Mouse (Mus musculus) left cerebral cortex, adult 18-20 months (tissue): ENCODE measurements around the gene Dgkd. TPM values are rescaled to one million over a fixed set of nuclear protein-coding genes. Genes with fewer than 3 reads are reported as not detected.

Experiments
- DNase-seq, 2 experiments: peaks; one replicate each; pipeline ENCODE4 v3.0.0; 2021 to 2022; ENCODE audit warnings: low spot score in 2 of 2, mixed read lengths in 1 of 2
- total RNA-seq, 2 experiments: library from RNA; stranded (reverse); gene quantifications; 2 replicates each; pipeline ENCODE4 v1.2.3; 2021

The Dgkd gene
- total RNA-seq, 2 experiments from 2014 or later, result 96.9 to 97.1 TPM

- DNase-seq, result no peak
Observed at GRCm38 (mm10) chr1:87880326-87880627, 27.2 kb downstream of the Dgkd start.

- DNase-seq, result no peak
Observed at GRCm38 (mm10) chr1:87880856-87881255, 27.8 kb downstream of the Dgkd start.

- DNase-seq, result no peak
Observed at GRCm38 (mm10) chr1:87881726-87882125, 28.6 kb downstream of the Dgkd start.

GRCm38 (mm10) chr1:87882554-87882953, 29.5 kb downstream of the Dgkd start:
- DNase-seq, result no peak

- DNase-seq, result no peak
Observed at GRCm38 (mm10) chr1:87890960-87891359, 37.9 kb downstream of the Dgkd start.

GRCm38 (mm10) chr1:87891634-87892033, 38.5 kb downstream of the Dgkd start:
- no peak for DNase-seq

- no peak for DNase-seq
Observed at GRCm38 (mm10) chr1:87892499-87892898, 39.4 kb downstream of the Dgkd start.

- no peak for DNase-seq
Observed at GRCm38 (mm10) chr1:87893414-87893813, 40.3 kb downstream of the Dgkd start.

GRCm38 (mm10) chr1:87896921-87897320, 43.8 kb downstream of the Dgkd start:
- no peak for DNase-seq

GRCm38 (mm10) chr1:87899701-87900100, 46.6 kb downstream of the Dgkd start:
- no peak for DNase-seq

GRCm38 (mm10) chr1:87900979-87901378, 47.9 kb downstream of the Dgkd start:
- DNase-seq, result no peak

GRCm38 (mm10) chr1:87902186-87902585, 49.1 kb downstream of the Dgkd start:
- no peak for DNase-seq

GRCm38 (mm10) chr1:87906361-87906956, 53.4 kb downstream of the Dgkd start:
- no peak for DNase-seq

- no peak for DNase-seq
Observed at GRCm38 (mm10) chr1:87908006-87908405, 54.9 kb downstream of the Dgkd start.

- no peak for DNase-seq
Observed at GRCm38 (mm10) chr1:87908736-87909135, 55.6 kb downstream of the Dgkd start.

- no peak for DNase-seq
Observed at GRCm38 (mm10) chr1:87909565-87909964, 56.5 kb downstream of the Dgkd start.

- no peak for DNase-seq
Observed at GRCm38 (mm10) chr1:87910428-87910827, 57.3 kb downstream of the Dgkd start.

- no peak for DNase-seq
Observed at GRCm38 (mm10) chr1:87913356-87913755, 60.3 kb downstream of the Dgkd start.

GRCm38 (mm10) chr1:87917361-87917760, 64.3 kb downstream of the Dgkd start:
- no peak for DNase-seq

- DNase-seq, result no peak
Observed at GRCm38 (mm10) chr1:87918061-87918460, 65.0 kb downstream of the Dgkd start.

- no peak for DNase-seq
Observed at GRCm38 (mm10) chr1:87920056-87920614, 67.0 kb downstream of the Dgkd start.

GRCm38 (mm10) chr1:87922666-87923065, 69.6 kb downstream of the Dgkd start:
- DNase-seq, result peak; percentile 47 to 55

- no peak for DNase-seq
Observed at GRCm38 (mm10) chr1:87924888-87925287, 71.8 kb downstream of the Dgkd start.
